Mouse (Mus musculus) hindbrain, embryonic 10.5 days (tissue): ENCODE data around the gene Bhlhe40. TPM values are rescaled to one million over a fixed set of nuclear protein-coding genes. Genes with fewer than 3 reads are reported as not detected.

Experiments used
- polyA plus RNA-seq: library from polyadenylated mRNA; unstranded; fragments of >200 nt; fragmentation: Nextera tagmentation; extraction: Ambion mirVana; gene quantifications from 2 replicates; pipeline ENCODE4 v1.2.1, GENCODE M21; 2016

Gene Bhlhe40
- polyA plus RNA-seq, 1 experiment from 2014 or later = 1.7 TPM

Other genes starting within 250 kb of the Bhlhe40 start
- gene Arl8b, start 122.5 kb downstream of the Bhlhe40 start, polyA plus RNA-seq = 63.5 and 65.9 TPM in 2 replicates
- 16.7 and 16.8 TPM in 2 replicates for gene Edem1, start 168.0 kb downstream of the Bhlhe40 start, polyA plus RNA-seq